Mouse (Mus musculus): Measurements from ENCODE around the gene Zfand2b. TPM values are rescaled to one million over a fixed set of nuclear protein-coding genes. Genes with fewer than 3 reads are reported as not detected.
A peak's percentile ranks its signal among the peaks of the same experiment; 100 is the strongest.

Zfand2b gene
- 32.6 and 32.9 TPM in 2 replicates for polyA plus RNA-seq (2014; fragmentation: Nextera tagmentation; extraction: Ambion mirVana)

DNA sequence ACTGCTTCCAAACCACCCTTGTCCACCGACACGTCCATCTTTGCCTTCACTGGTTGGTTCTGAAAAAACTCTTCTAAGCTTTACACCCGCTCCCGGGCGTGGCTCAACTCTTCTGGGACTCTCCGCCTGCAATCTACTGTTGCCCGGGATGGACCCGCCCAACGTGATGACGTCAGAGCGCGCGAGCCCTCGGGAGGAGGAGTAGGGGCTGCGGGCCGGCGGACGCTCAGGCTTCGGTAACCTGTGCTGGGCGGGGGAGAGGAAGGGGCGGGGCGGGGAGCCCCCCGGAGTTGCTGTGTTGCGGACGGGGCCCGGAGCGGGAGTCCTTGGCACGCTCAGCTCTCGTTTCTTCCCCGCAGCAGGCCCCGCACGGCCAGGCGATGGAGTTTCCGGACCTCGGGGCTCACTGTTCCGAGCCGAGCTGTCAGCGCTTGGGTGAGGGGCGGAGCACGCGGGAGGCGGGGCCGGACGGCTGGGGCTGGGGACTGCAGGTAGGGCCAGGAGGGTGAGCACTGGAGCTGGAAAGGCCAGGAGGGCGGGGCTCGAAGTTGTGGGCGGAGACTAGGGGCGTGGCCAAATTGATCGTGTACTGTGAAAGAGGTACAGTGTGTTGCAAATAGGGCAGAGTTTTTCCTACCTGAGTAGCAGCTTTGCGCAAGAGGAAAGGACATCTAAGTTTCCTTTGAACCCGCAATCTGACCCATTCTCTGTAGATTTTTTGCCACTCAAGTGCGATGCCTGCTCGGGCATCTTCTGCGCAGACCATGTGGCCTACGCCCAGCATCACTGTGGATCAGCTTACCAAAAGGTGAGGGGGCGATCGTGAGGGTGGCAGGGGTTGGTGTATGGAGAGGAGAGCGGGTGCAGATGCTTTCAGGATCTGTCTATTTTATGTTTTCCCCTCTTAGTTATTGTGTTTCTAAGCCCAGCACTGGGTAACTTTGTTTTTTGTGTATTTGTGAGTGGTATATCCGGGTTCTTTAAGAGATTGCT, at the start of gene Zfand2b:
Gene Zfand2b, plus strand, starts transcription at position 175 of the 993 bp plus-strand sequence.
- H3K36me3 ChIP-seq (ENCODE audit: insufficient read depth), result peaks cover 38% of the 10 kb centered on the region
- H3K27ac ChIP-seq (ENCODE audit: low read depth), result peak within 1 kb of the TSS; percentile 80
- peak within 1 kb of the TSS; percentile 77 for H3K4me3 ChIP-seq (ENCODE audit: low read depth, low read length)
- H3K4me1 ChIP-seq (ENCODE audit: insufficient read depth), result peaks cover 4% of the 10 kb centered on the region; the same call in 1 of the 2 replicates
- H3K9me3 ChIP-seq (ENCODE audit: low read depth, low read length), result no peaks in the 10 kb centered on the region
- peak within 1 kb of the TSS; percentile 60 for H3K9ac ChIP-seq
- no peak for TF ChIP-seq CTCF (IDR thresholded peaks at IDR 0.05; ENCODE audit: low read depth)
- no peaks in the 10 kb centered on the region for H3K27me3 ChIP-seq (ENCODE audit: insufficient read depth, low read length)
- DNase-seq (peak; percentile 98), ATAC-seq (ENCODE audit: insufficient read depth) (peak; percentile 98)
- under 1% methylated on average over 59 of the region's 59 CpGs for WGBS
- H3K4me2 ChIP-seq, result peak within 1 kb of the TSS; percentile 83

DNA sequence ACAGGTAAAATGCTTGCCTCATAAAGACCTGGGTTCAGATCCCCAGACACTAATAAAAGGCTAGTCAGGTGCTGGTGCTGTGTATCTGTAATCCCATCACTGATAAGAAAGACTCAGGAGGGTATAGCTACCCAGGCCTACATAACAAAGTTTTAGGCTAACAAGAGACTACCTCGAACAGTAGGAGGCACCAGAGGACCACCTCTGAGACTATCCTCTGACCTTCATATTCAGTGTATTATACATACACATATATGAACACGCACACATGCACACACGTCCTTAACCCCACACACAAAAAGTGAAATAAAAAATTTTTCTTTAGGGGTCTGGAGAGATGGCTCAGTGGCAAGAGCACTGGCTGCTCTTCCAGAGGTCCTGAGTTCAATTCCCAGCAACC, 46.2 kb upstream of the Zfand2b start:
- peak; percentile 29 for TF ChIP-seq CTCF (IDR thresholded peaks at IDR 0.05; ENCODE audit: low read depth)
- no peaks in the 10 kb centered on the region for H3K9me3 ChIP-seq (ENCODE audit: low read depth, low read length)
- H3K4me1 ChIP-seq (ENCODE audit: insufficient read depth), result 0 out of 2 replicates have a peak, but pooled peaks cover 4% of the 10 kb centered on the region
- no peaks in the 10 kb centered on the region for H3K27me3 ChIP-seq (ENCODE audit: insufficient read depth, low read length)
- no peak overlapping the region for H3K9ac ChIP-seq
- no peaks in the 10 kb centered on the region for H3K36me3 ChIP-seq (ENCODE audit: insufficient read depth)
- H3K4me3 ChIP-seq (ENCODE audit: low read depth, low read length), result no peak overlapping the region
- WGBS, result 72% methylated on average over 3 of the region's 3 CpGs
- no peak for ATAC-seq (ENCODE audit: insufficient read depth)
- H3K4me2 ChIP-seq, result no peak overlapping the region
- DNase-seq, result peak; percentile 34
- no peak overlapping the region for H3K27ac ChIP-seq (ENCODE audit: low read depth)

GRCm38 (mm10) chr1:75124346-75125321, 43.8 kb upstream of the Zfand2b start, which contains the start of gene Nhej1:
Gene Nhej1, minus strand, starts transcription at chr1:75125200.
- Histone ChIP-seq H3K9me3 (ENCODE audit: low read depth, low read length) (no peaks in the 10 kb centered on the region), H3K4me3 (ENCODE audit: low read depth, low read length) (peak within 1 kb of the TSS; percentile 56), H3K27ac (ENCODE audit: low read depth) (peak within 1 kb of the TSS; percentile 98), H3K36me3 (ENCODE audit: insufficient read depth) (no peaks in the 10 kb centered on the region), H3K4me2 (peak within 1 kb of the TSS; percentile 65), H3K27me3 (ENCODE audit: insufficient read depth, low read length) (no peaks in the 10 kb centered on the region), H3K4me1 (ENCODE audit: insufficient read depth) (0 out of 2 replicates have a peak, but pooled peaks cover 4% of the 10 kb centered on the region), H3K9ac (peak within 1 kb of the TSS; percentile 57)
- ATAC-seq (ENCODE audit: insufficient read depth), result peak; percentile 96
- DNase-seq, result peak; percentile 100
- peak; percentile 86 for TF ChIP-seq CTCF (IDR thresholded peaks at IDR 0.05; ENCODE audit: low read depth)
- 2% methylated on average over 56 of the region's 56 CpGs for WGBS

DNA sequence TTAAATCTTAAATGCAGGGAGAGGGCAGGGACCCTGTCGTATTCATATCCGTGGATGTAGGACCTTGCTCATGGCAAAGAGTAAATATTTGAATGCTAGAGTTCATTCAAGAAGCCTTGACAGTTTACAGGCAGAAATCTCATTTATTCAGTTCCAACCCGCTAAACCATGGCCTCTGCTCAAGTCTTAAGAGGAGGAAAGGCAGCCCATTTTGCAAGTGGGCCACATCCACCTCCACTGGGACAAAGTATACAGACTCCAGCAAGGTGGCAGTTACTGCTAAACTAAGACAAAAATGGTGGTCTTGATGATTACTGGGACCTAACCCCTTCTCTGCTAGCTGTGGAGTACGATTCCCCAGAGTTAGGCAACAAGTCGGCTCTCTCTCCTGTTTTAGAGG, 43.0 kb upstream of the Zfand2b start:
- Histone ChIP-seq H3K36me3 (ENCODE audit: insufficient read depth) (no peaks in the 10 kb centered on the region), H3K4me3 (ENCODE audit: low read depth, low read length) (peak overlapping the region; percentile 56), H3K4me2 (peak overlapping the region; percentile 65), H3K4me1 (ENCODE audit: insufficient read depth) (0 out of 2 replicates have a peak, but pooled peaks cover 4% of the 10 kb centered on the region), H3K27ac (ENCODE audit: low read depth) (peak overlapping the region; percentile 98), H3K27me3 (ENCODE audit: insufficient read depth, low read length) (no peaks in the 10 kb centered on the region), H3K9ac (peak overlapping the region; percentile 57), H3K9me3 (ENCODE audit: low read depth, low read length) (no peaks in the 10 kb centered on the region)
- no peak for TF ChIP-seq CTCF (IDR thresholded peaks at IDR 0.05; ENCODE audit: low read depth)
- 27% methylated on average over 5 of the region's 5 CpGs for WGBS
- no peak for ATAC-seq (ENCODE audit: insufficient read depth)
- no peak for DNase-seq

DNA sequence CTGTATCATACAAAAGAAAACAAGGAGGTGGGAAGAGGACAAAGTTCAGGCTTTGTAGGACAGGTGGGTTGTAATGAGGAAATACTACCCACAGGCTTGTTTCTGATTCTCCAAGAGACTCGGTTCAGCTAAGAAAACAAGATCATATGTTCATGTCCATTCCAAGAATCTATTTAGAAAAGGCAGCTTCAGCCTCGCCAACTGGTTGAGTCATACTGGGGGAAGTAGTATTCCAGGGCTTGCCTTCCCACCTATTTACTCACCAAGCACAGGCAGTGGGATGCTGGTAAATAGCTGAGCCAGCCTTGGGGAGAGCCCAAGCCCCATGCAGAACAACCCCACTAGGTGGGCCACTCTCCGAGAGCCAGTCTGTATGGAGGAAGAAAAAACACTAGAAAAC, 39.8 kb upstream of the Zfand2b start:
- no peak overlapping the region for H3K27ac ChIP-seq (ENCODE audit: low read depth)
- H3K4me3 ChIP-seq (ENCODE audit: low read depth, low read length), result no peak overlapping the region
- H3K4me1 ChIP-seq (ENCODE audit: insufficient read depth), result 0 out of 2 replicates have a peak, but pooled peaks cover 4% of the 10 kb centered on the region
- H3K36me3 ChIP-seq (ENCODE audit: insufficient read depth), result no peaks in the 10 kb centered on the region
- H3K9me3 ChIP-seq (ENCODE audit: low read depth, low read length), result no peaks in the 10 kb centered on the region
- no peak overlapping the region for H3K4me2 ChIP-seq
- DNase-seq (no peak), ATAC-seq (ENCODE audit: insufficient read depth) (no peak)
- WGBS, result 69% methylated on average over 3 of the region's 3 CpGs
- no peak for TF ChIP-seq CTCF (IDR thresholded peaks at IDR 0.05; ENCODE audit: low read depth)
- no peaks in the 10 kb centered on the region for H3K27me3 ChIP-seq (ENCODE audit: insufficient read depth, low read length)
- no peak overlapping the region for H3K9ac ChIP-seq

GRCm38 (mm10) chr1:75133421-75134207, 34.8 kb upstream of the Zfand2b start, which contains the start of gene Slc23a3:
Gene Slc23a3, minus strand, starts transcription at chr1:75133890.
- Histone ChIP-seq H3K4me3 (ENCODE audit: low read depth, low read length) (no peak within 1 kb of the TSS), H3K9ac (no peak within 1 kb of the TSS), H3K4me1 (ENCODE audit: insufficient read depth) (no peaks in the 10 kb centered on the region), H3K36me3 (ENCODE audit: insufficient read depth) (peaks cover 35% of the 10 kb centered on the region), H3K4me2 (no peak within 1 kb of the TSS), H3K9me3 (ENCODE audit: low read depth, low read length) (no peaks in the 10 kb centered on the region), H3K27me3 (ENCODE audit: insufficient read depth, low read length) (no peaks in the 10 kb centered on the region), H3K27ac (ENCODE audit: low read depth) (no peak within 1 kb of the TSS)
- no peak for TF ChIP-seq CTCF (IDR thresholded peaks at IDR 0.05; ENCODE audit: low read depth)
- no peak for ATAC-seq (ENCODE audit: insufficient read depth)
- DNase-seq, result no peak
- WGBS, result 49% methylated on average over 12 of the region's 12 CpGs

All from lung, embryonic 14.5 days (tissue).